Mouse (Mus musculus): ENCODE measurements around the gene Gm28372.

GRCm38 (mm10) chr2:130438861-130439260 lies 33.8 kb downstream of the Gm28372 start:
- no peak for TF ChIP-seq POLR2A (IDR thresholded peaks at IDR 0.05; ENCODE audit: low read depth, low read length)
- TF ChIP-seq CTCF (IDR thresholded peaks at IDR 0.05; ENCODE audit: borderline replicate concordance, insufficient read depth, low read length): no peak

All from embryonic fibroblast, embryonic 13.5 days (primary cell).